Mouse (Mus musculus) ES-E14 (cell line): ENCODE data around the gene Ctsw.

ENCODE experiments used
- CHD2 ChIP-seq: IDR thresholded peaks from 2 replicates; pipeline ENCODE4 v1.6.1; 2014; ENCODE audit warnings: mild to moderate bottlenecking, low read depth, low read length, inconsistent platforms
- HCFC1 ChIP-seq: IDR thresholded peaks from 2 replicates; pipeline ENCODE4 v1.6.1; 2012; ENCODE audit warnings: low read length, inconsistent platforms, borderline replicate concordance; ENCODE audit not compliant: insufficient read depth
- MAFK ChIP-seq: IDR thresholded peaks from 2 replicates; pipeline ENCODE4 v1.6.1; 2014; ENCODE audit warnings: mild to moderate bottlenecking, low read depth, low read length, inconsistent platforms; ENCODE audit not compliant: insufficient read depth
- ZC3H11A ChIP-seq: IDR thresholded peaks from 2 replicates; pipeline ENCODE4 v1.6.1; 2012; ENCODE audit warnings: low read depth, mild to moderate bottlenecking, inconsistent platforms, low read length, borderline replicate concordance
- ZNF384 ChIP-seq: IDR thresholded peaks from 2 replicates; pipeline ENCODE4 v1.6.1; 2012; ENCODE audit warnings: low read depth, low read length, inconsistent platforms

- TF ChIP-seq HCFC1 (no peak), ZC3H11A (no peak), CHD2 (no peak), MAFK (no peak), ZNF384 (no peak)
These were observed 49.4 kb downstream of the Ctsw start for GRCm38 (mm10) chr19:5418750-5419466.
